Mouse (Mus musculus) heart, postnatal 10 days (tissue): ENCODE measurements around the gene Pde6c. TPM values are rescaled to one million over a fixed set of nuclear protein-coding genes. Genes with fewer than 3 reads are reported as not detected.

ENCODE experiments used
- DNase-seq, 2 experiments: peaks; one replicate each; pipeline ENCODE4 v3.0.0; 2021
- intact Hi-C: fragments of 180-260 bp; cut with DNase I; formaldehyde crosslinking; loops from one replicate; pipeline ENCODE4 v1.15.1; 2025
- total RNA-seq, 2 experiments: library from RNA; stranded (reverse); gene quantifications; 2 replicates each; pipeline ENCODE4 v1.2.3; 2021

Gene Pde6c
- total RNA-seq, 2 experiments from 2014 or later, result not detected

GRCm38 (mm10) chr19:38133986-38134385 is 1.4 kb downstream of the Pde6c start:
- intact Hi-C loops, result no loop called here
- DNase-seq, result no peak

- DNase-seq, result no peak
- intact Hi-C loops, result no loop called here
These were observed 2.2 kb downstream of the Pde6c start for GRCm38 (mm10) chr19:38134806-38135205.

- no peak for DNase-seq
- intact Hi-C loops, result no loop called here
These were observed 11.1 kb downstream of the Pde6c start for GRCm38 (mm10) chr19:38143540-38144271.

- intact Hi-C loops, result no loop called here
These were observed 23.7 kb downstream of the Pde6c start for GRCm38 (mm10) chr19:38156243-38156642.

GRCm38 (mm10) chr19:38161648-38162354 is 29.2 kb downstream of the Pde6c start:
- DNase-seq, result no peak
- intact Hi-C loops, result no loop called here

More at GRCm38 (mm10) chr19:38156243-38156642, 23.7 kb downstream of the Pde6c start:
- DNase-seq, result no peak

GRCm38 (mm10) chr19:38164633-38165032 is 32.1 kb downstream of the Pde6c start:
- intact Hi-C loops, result no loop called here
- no peak for DNase-seq

GRCm38 (mm10) chr19:38179675-38180074 is 47.1 kb downstream of the Pde6c start:
- DNase-seq, result no peak
- intact Hi-C loops, result no loop called here

GRCm38 (mm10) chr19:38186631-38187344 is 54.2 kb downstream of the Pde6c start:
- intact Hi-C loops, result no loop called here
- no peak for DNase-seq

- no peak for DNase-seq
- intact Hi-C loops, result no loop called here
These were observed 54.7 kb downstream of the Pde6c start for GRCm38 (mm10) chr19:38187345-38187680.

- DNase-seq, result no peak
- intact Hi-C loops, result no loop called here
These were observed 58.0 kb downstream of the Pde6c start for GRCm38 (mm10) chr19:38190606-38191005.

- intact Hi-C loops, result no loop called here
- no peak for DNase-seq
These were observed 58.9 kb downstream of the Pde6c start for GRCm38 (mm10) chr19:38191446-38191845.

- intact Hi-C loops, result loop anchor here (5.0 kb wide), 1 partner anchor 108 kb away; no protein-coding TSS in a partner anchor
These were observed 62.7 kb downstream of the Pde6c start for GRCm38 (mm10) chr19:38195245-38195644.

GRCm38 (mm10) chr19:38198731-38199130 is 66.2 kb downstream of the Pde6c start:
- DNase-seq, result no peak
- intact Hi-C loops, result loop anchor here (5.0 kb wide), 1 partner anchor 111 kb away; no protein-coding TSS in a partner anchor

More at GRCm38 (mm10) chr19:38195245-38195644, 62.7 kb downstream of the Pde6c start:
- DNase-seq, result no peak

GRCm38 (mm10) chr19:38206669-38207068 is 74.1 kb downstream of the Pde6c start:
- intact Hi-C loops, result loop anchor here (1.0 kb wide), 1 partner anchor 147 kb away; no protein-coding TSS in a partner anchor
- peak in 1 of 2 experiments; percentile 18 for DNase-seq

- DNase-seq, result no peak
- intact Hi-C loops, result no loop called here
These were observed 85.1 kb downstream of the Pde6c start for GRCm38 (mm10) chr19:38217696-38218095.

- intact Hi-C loops, result no loop called here
- DNase-seq, result no peak
These were observed 90.8 kb downstream of the Pde6c start for GRCm38 (mm10) chr19:38223356-38223904.

GRCm38 (mm10) chr19:38223905-38224684 is 91.5 kb downstream of the Pde6c start, which contains the start of gene Fra10ac1:
Gene Fra10ac1 (minus strand): TSS chr19:38224156.
- peak; percentile 92 to 95 for DNase-seq
- intact Hi-C loops, result no loop called here

- peak in 1 of 2 experiments; percentile 6 for DNase-seq
- intact Hi-C loops, result no loop called here
These were observed 92.1 kb downstream of the Pde6c start for GRCm38 (mm10) chr19:38224685-38225060.

- no peak for DNase-seq
- intact Hi-C loops, result no loop called here
These were observed 96.1 kb downstream of the Pde6c start for GRCm38 (mm10) chr19:38228699-38229098.

- DNase-seq, result no peak
- intact Hi-C loops, result no loop called here
These were observed 99.5 kb downstream of the Pde6c start for GRCm38 (mm10) chr19:38232087-38232486.
